Mouse (Mus musculus) thymus, postnatal 0 days (tissue): ENCODE results near the gene Gm35315. TPM values are rescaled to one million over a fixed set of nuclear protein-coding genes. Genes with fewer than 3 reads are reported as not detected.
"Not testable (repeated sequence)": the region's sequence is repeated elsewhere in the genome, so short reads cannot be mapped to it uniquely, and the experiment has no call there.

Experiments used
- DNase-seq: peaks from one replicate; pipeline ENCODE4 v3.0.0-alpha.2; 2015; ENCODE audit warnings: low spot score
- polyA plus RNA-seq: library from polyadenylated mRNA; unstranded; fragments of >200 nt; fragmentation: Nextera tagmentation; extraction: Ambion mirVana; gene quantifications from 2 replicates; pipeline ENCODE4 v1.2.1, GENCODE M21; 2015

The Gm35315 gene
- polyA plus RNA-seq, 1 experiment from 2014 or later: 2.3 TPM

DNA sequence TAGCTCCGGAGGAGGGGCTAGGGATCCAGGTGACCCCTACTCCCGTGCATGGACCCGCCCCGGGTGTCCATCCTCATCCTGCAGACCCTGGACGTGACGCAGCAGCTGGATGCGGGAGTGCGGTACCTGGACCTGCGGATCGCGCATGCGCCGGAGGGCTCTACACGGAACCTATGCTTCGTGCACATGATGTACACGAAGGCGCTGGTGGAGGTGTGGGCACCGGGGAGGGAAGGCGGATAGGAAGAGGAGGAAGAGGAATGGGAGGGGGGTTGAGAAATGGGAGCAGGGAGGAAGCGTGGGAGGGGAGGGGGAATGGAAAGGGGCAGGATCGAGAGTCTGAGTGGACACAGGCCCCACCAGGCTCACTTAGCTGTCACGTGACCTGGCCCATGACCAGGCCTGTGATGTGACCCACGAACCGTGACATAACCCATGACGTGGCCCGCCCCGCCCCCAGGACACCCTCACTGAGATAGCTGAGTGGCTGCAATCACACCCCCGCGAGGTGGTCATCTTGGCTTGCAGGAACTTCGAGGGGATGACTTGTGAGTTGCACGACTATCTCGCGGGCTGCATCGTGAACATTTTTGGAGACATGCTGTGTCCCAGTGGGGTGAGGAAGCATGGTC is 7.6 kb upstream of the Gm35315 start:
- DNase-seq: peak; percentile 34

DNA sequence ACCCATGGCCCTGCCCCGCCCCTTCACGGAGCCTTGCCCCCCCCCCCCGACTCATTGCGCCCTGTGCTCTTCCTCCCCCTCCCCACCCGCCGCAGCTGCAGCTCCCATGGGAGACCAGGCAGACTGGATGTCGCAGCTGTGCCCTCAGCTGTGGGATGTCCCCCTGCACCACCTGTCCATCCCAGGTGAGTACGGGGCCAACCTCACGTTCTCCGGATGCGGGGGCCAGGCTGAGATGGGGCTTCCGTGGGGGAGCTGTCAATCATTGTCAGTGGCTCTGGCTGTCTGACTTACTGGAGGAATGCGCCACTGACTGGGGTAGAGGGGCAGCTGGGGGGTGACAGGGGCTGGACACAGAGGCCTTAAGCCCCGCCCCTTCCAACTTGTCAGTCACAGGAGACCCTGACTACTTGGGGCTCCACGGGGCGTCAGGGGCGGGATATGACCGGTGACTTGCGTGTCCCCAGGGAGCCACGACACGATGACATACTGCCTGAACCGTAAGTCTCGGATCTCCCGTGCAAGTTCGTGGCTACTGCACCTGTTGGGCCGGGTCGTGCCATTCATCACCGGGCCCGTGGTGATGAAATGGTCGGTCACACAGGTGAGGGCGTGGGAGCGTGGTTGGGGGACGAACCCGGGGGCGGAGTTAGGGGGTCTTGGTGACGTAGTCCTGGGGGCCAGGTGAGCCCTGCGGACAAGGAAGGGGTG is 6.9 kb upstream of the Gm35315 start:
- DNase-seq: peak; percentile 73

DNA sequence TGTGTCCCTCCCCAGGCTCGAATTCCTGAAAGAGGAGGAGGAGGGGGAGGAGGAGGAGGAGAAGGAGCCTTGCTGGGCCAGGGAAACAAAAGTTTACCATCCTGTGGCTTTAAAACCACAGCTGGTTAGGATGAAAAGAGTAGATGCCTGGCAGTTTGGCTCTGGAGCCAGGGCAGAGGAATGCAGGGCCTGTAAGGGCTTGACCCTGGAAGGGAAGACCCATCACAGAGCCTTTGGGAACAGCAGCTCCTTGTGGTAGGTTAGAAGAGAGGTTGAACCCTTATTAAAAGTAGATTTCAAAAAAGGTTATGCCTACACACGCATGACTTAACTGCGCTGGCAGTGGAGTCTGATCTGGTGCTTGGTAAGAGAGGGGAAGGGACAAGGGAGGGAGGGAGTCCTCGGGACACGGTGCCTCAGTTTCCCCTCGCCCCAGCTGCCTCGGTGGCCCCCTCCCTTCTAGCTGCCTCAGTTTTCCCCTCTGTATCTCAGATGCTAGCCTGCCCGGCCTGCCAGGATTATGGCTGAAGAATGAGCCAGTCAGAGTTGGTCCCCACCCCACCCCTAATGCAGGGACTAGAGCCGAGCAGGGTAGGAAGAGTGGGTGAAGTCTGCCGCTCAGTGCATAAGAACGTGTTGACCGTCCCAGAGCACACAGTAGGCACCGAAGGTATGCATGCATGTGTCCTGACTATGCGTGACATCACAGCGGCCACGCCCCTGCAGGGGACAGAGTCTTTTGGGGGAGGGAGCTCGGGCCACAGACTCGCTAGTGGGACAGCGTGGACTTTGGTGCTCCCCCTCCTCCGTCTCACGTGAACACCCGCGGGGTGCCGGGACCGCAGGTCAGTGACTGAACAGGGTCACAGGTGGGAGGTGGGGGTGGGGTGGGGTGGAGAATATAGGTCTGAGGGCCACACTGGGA is 5.7 kb upstream of the Gm35315 start, which contains the start of gene Plcxd1:
Plcxd1 (plus strand) TSS at position 314 of the 925 bp plus-strand sequence.
- peak; percentile 40 for DNase-seq

DNA sequence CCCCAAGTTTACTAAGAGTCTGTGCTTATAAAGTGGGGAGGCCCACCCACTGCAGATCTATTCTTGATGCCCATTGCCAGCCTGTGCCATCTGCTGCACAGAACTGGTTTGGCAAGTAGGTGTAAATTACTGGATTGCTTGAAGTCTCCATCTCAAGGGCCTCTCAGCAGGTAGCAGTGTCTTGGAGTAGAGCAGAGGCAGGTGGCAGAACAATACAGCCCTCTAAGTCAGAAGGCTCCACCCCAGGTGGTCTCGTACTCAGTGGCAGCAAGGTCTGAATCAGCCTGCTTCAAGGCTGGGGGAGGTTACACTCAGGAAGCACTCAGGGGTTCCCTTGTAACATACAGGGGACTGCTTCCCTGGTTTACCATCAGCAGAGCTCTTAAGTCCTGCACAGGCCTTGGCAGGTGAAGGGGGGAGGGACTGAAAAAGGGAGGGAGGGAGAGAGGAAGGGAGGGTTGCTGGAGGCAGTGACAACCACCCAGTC is 4.8 kb upstream of the Gm35315 start:
- DNase-seq: peak; percentile 68

DNA sequence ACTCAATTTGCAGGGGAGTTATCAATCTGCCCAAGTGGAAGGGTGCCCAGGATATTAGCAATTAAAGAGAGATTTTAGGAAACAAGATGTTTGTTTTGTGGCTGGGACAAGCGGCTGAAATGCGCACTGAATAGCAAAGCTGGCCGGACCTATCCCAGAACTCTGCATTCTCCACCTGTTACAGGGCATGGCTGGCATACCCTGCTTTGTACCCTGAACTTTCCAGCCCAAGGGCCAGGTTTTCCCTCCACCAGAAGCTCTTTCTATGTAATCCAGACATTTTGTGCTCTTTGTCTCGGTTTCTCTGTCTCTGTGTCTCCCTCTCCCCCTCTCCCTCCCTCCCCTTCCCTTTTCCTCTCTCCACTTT is 610 bp upstream of the Gm35315 start:
- DNase-seq: no peak

DNA sequence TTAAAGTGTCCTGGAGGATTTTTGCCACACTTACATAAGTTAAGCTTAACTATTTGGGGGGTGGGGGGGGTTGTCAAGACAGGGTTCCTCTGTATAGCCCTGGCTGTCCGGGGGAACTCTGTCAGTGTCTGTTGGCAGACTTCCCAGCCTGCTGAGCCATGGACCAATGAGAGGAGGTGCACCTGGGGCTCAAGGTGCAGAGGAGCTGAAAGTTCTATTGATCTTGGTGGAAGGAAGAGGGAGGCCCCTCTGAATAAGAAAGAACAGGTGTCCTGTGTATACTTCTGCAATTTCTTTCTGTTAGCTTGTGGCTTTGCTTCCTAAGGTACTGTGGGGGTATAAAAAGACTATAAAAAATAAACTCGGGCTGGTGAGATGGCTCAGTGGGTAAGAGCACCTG is 2.7 kb downstream of the Gm35315 start:
- DNase-seq: peak; percentile 74

DNA sequence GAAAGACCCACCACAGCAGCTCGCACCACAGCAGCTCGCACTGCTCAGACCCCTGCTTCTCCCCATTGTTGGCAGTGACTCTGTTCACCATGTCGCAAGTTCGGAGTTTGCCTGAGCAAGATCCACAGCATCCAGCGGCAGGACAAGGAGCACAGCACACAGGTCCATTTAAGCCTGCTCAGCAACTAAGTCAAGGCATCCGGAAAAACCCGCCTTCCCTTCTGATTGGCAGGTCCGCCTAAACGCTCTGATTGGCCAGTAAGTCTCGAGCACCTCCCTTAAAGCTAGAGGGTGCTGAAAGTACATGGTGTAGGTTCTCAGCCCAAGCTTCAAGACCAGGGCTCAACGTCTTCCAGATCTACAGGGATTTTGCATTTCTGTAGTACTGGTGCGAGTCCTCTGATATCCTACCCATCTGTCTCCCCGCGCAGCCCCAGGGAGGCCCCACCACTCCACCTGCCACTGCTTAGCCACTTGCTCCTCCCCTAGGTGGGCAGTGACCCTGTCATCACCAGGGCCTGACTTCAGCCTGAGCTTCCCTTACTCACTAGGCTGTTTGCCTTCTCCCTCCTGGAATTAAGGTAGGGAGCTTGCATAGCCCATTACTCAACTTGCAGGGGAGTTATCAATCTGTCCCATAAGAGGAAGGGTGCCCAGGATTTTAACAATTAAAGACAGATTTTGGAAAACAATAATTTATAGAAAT is 7.9 kb downstream of the Gm35315 start:
- DNase-seq: no peak

DNA sequence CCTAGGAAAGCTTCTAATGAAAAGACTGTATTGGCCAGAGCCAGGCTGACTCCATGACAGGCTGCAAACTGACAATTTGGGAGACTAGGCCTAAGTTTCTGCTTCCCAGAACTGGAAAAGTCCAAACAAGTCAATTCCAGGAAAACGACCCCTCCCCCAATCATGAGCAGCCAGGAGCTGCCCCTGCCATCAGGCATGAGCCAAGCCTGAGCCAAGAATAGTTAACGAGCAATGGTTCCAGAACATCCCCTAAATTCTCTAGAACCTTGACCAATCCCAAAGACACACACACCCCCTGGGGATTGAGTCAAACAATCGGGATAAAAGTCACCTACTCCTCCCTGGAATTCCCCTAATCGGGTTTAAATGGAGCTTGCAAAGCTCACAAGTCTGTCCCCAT is 11.3 kb downstream of the Gm35315 start:
- DNase-seq: no peak

DNA sequence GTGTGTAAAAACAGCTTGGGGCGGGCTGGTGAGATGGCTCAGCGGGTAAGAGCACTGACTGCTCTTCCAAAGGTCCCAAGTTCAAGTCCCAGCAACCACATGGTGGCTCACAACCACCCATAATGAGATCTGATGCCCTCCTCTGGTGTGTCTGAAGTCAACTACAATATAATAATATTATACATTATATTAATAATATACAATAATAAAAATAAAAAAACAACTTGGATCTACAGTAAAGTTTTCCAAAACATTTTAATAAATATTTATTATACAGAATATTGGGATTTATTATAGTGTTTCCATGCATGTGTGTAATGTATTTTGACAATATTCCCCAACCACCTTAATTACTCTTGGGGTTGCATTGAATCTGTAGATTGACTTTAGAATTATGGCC is 21.8 kb downstream of the Gm35315 start, which contains the start of gene Gm17655:
Gm17655 (minus strand) TSS at position 101 of the 400 bp plus-strand sequence.
- not testable (repeated sequence) for DNase-seq

DNA sequence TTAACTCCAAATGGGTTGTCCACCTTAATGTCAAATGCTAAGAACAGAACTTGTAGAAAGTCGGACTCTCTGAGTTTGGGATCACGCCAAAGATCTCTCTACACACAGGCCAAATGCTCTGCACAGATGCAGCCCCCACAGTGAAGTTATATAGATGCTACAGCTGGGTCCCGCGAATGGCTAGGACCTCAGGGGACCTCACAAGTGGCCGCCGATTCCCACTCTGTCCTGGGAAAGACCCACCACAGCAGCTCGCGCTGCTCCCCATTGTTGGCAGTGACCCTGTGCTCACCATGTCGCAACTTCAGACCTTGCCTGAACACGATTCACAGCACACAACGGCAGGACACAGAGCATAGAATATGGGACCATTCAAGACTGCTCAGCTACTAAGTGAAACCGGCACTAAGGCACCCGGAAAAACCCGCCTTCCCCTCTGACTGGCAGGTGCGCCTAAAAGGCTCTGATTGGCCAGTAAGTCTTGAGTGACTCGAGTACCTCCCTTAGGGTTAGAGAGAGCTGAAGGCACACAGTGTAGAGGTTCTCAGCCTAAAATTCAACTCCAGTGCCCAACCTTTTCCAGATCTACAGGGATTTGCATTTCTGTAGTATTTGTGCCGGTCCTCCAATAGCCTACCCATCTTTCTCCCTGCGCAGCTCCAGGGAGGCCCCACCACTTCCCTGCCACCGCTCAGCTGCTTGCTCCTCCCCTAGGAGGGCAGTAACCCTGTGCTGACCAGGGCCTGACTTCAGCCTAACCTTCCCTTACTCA is 36.4 kb downstream of the Gm35315 start:
- peak; percentile 87 for DNase-seq

Other genes starting within 250 kb of the Gm35315 start
- gene Gm15446, start 171.0 kb downstream of the Gm35315 start, polyA plus RNA-seq: 1.2 and 1.5 TPM in 2 replicates
- 27.5 and 34.2 TPM in 2 replicates for gene Zfp932, start 97.9 kb downstream of the Gm35315 start, polyA plus RNA-seq
- 4.6 and 5.2 TPM in 2 replicates for gene Gm17655, start 21.9 kb downstream of the Gm35315 start, polyA plus RNA-seq
- 3.3 and 3.5 TPM in 2 replicates for gene Plcxd1, start 5.5 kb upstream of the Gm35315 start, polyA plus RNA-seq
- 32.0 and 36.8 TPM in 2 replicates for gene Gtpbp6, start 13.8 kb upstream of the Gm35315 start, polyA plus RNA-seq
- gene Zfp605, start 15.7 kb upstream of the Gm35315 start, polyA plus RNA-seq: 4.9 and 5.8 TPM in 2 replicates
- gene Chfr, start 41.4 kb upstream of the Gm35315 start, polyA plus RNA-seq: 75.1 and 82.2 TPM in 2 replicates
- 12.1 and 12.3 TPM in 2 replicates for gene Golga3, start 82.3 kb upstream of the Gm35315 start, polyA plus RNA-seq
- gene Ankle2, start 136.6 kb upstream of the Gm35315 start, polyA plus RNA-seq: 22.9 and 26.4 TPM in 2 replicates
- 64.7 and 67.4 TPM in 2 replicates for gene Pgam5, start 175.5 kb upstream of the Gm35315 start, polyA plus RNA-seq
- 7.6 and 9.1 TPM in 2 replicates for gene Pxmp2, start 191.8 kb upstream of the Gm35315 start, polyA plus RNA-seq
- gene Pole, start 191.9 kb upstream of the Gm35315 start, polyA plus RNA-seq: 20.0 and 21.0 TPM in 2 replicates
- 0.12 and 0.41 TPM in 2 replicates for gene P2rx2, start 248.8 kb upstream of the Gm35315 start, polyA plus RNA-seq